Mouse (Mus musculus): ENCODE results near the gene Psma4.

DNA sequence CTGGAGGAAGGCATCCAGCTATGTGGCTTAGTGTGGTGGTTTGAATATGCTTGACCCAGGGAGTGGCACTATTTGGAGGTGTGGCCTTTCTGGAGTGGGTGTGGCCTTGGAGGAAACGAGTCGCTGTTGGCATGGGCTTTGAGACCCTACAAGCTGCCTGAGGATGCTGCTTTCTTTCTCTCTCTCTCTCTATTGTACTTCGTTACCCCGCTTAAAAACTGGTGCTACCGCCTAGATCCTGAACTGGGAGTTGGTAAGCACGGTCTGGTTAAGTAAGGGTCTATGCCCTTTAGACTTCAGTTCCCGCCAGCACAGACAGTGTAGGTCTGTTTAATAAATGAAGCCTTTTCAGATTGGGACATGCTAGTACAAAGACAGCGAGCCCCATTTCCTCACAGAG is 34.2 kb upstream of the Psma4 start:
- no peak for TF ChIP-seq GATA1 (IDR thresholded peaks at IDR 0.05; ENCODE audit: borderline replicate concordance, low read length)
- no peak for TF ChIP-seq FLI1 (IDR thresholded peaks at IDR 0.05; ENCODE audit: low read length)
